Mouse (Mus musculus): ENCODE data around the gene Kcnt2. TPM values are rescaled to one million over a fixed set of nuclear protein-coding genes. Genes with fewer than 3 reads are reported as not detected.

The Kcnt2 gene
- total and polyA plus RNA-seq, 2 experiments from 2014 or later, result 2.7 to 5.4 TPM

DNA sequence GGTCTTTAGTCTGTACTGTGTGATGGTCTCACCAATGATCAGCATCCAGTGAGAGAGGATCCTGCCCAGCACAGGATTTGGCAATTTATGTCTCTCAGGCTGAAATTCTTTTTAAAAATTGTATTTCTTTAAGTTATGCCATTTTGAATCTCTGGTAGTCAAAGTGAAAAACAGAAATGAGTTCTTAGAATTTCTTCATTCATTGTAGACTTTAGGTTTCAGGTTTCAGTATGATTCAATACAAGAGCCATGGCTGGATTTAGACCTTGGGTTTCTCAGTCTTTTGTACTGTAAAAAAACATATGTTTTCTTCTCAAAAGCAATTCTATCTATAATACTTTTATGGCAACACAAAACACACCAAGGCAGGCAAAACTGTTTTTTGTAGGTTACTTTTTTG lies 59.4 kb downstream of the Kcnt2 start:
- H3K9me3 ChIP-seq (ENCODE audit: low read length), result no peaks in the 10 kb centered on the region
- no peak overlapping the region for H3K4me2 ChIP-seq (ENCODE audit: low read depth, low read length)
- DNase-seq (ENCODE audit: low spot score) (no peak), ATAC-seq (no peak)
- TF ChIP-seq CTCF (IDR thresholded peaks at IDR 0.05; ENCODE audit: low read depth), result no peak
- no peak overlapping the region for H3K27ac ChIP-seq
- H3K36me3 ChIP-seq (ENCODE audit: insufficient read depth, low read length), result no peaks in the 10 kb centered on the region
- no peak overlapping the region for H3K9ac ChIP-seq (replicated peaks; ENCODE audit: low read length)
- H3K27me3 ChIP-seq (ENCODE audit: insufficient read depth, low read length), result no peaks in the 10 kb centered on the region
- no peaks in the 10 kb centered on the region for H3K4me1 ChIP-seq (ENCODE audit: insufficient read depth, low read length)
- H3K4me3 ChIP-seq (ENCODE audit: low read length), result no peak overlapping the region

DNA sequence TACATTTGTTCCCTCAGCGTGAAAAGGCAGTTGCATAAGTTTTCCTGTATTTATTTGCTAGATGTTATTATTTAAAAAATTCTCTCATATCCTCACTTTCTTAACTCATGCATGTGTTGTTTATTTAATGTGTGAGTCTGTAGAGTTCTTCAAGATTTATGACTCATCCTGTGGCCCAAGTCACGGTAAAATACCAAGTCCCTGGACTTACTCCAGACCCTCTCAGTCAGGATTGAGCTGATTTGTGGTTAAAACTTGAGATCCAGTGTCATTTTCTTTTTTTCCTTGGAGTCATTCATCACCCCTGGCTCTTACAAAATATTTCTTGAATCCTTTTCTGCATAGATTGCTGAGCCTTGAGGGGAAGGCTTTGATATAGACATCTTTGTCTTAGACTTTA lies 60.4 kb downstream of the Kcnt2 start:
- Histone ChIP-seq H3K4me3 (ENCODE audit: low read length) (no peak overlapping the region), H3K27ac (no peak overlapping the region), H3K27me3 (ENCODE audit: insufficient read depth, low read length) (no peaks in the 10 kb centered on the region), H3K9me3 (ENCODE audit: low read length) (no peaks in the 10 kb centered on the region), H3K36me3 (ENCODE audit: insufficient read depth, low read length) (no peaks in the 10 kb centered on the region), H3K4me1 (ENCODE audit: insufficient read depth, low read length) (no peaks in the 10 kb centered on the region), H3K4me2 (ENCODE audit: low read depth, low read length) (no peak overlapping the region), H3K9ac (replicated peaks; ENCODE audit: low read length) (no peak overlapping the region)
- ATAC-seq (no peak), DNase-seq (ENCODE audit: low spot score) (no peak)
- TF ChIP-seq CTCF (IDR thresholded peaks at IDR 0.05; ENCODE audit: low read depth), result no peak
- 82% methylated on average over 2 of the region's 2 CpGs for WGBS

DNA sequence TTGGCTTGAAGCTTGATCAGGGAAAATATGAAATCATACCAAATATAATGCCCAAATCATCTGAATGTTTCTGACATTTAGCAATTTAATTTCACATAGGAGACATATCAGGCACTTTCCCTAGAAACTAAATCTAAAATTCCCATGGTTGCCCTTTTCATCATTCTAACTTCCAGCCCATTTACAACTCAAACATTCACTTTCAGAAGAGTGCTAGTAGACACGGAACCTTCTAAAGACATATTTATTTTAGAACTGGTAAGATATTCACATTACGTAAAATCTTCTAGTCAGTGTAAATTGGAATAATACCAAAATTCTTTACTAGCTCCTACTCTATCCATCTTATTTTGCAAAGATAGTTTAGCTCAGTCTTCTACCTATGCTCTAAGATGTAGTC lies 64.8 kb downstream of the Kcnt2 start:
- ATAC-seq, result no peak
- no peak overlapping the region for H3K4me3 ChIP-seq (ENCODE audit: low read length)
- DNase-seq (ENCODE audit: low spot score), result no peak
- no peak for TF ChIP-seq CTCF (IDR thresholded peaks at IDR 0.05; ENCODE audit: low read depth)
- H3K27me3 ChIP-seq (ENCODE audit: insufficient read depth, low read length), result no peaks in the 10 kb centered on the region
- H3K4me1 ChIP-seq (ENCODE audit: insufficient read depth, low read length), result no peaks in the 10 kb centered on the region
- no peaks in the 10 kb centered on the region for H3K9me3 ChIP-seq (ENCODE audit: low read length)
- no peak overlapping the region for H3K4me2 ChIP-seq (ENCODE audit: low read depth, low read length)
- H3K27ac ChIP-seq, result no peak overlapping the region
- WGBS, result 93% methylated on average over 2 of the region's 2 CpGs
- H3K9ac ChIP-seq (replicated peaks; ENCODE audit: low read length), result no peak overlapping the region
- H3K36me3 ChIP-seq (ENCODE audit: insufficient read depth, low read length), result no peaks in the 10 kb centered on the region

DNA sequence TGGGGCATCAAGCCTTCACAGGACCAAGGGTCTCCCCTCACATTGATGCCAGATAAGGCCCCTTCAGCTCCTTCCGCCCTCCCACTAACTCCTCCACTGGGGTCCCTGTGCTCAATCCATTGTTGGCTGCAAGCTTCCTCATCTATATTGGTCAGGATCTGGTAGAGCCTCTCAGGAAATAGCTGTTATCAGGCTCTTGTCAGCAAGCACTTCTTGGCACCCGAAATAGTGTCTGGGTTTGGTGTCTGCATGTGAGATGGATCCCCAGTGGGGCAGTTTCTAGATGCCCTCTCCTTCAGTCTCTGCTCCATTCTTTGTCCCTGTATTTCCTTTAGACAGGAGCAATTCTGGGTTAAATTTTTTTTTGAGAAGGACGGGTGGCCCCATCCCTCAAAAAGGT lies 79.1 kb downstream of the Kcnt2 start:
- H3K4me2 ChIP-seq (ENCODE audit: low read depth, low read length), result no peak overlapping the region
- ATAC-seq (no peak), DNase-seq (ENCODE audit: low spot score) (no peak)
- H3K9me3 ChIP-seq (ENCODE audit: low read length), result no peaks in the 10 kb centered on the region
- no peaks in the 10 kb centered on the region for H3K4me1 ChIP-seq (ENCODE audit: insufficient read depth, low read length)
- TF ChIP-seq CTCF (IDR thresholded peaks at IDR 0.05; ENCODE audit: low read depth), result no peak
- WGBS, result 93% methylated on average over 3 of the region's 3 CpGs
- no peaks in the 10 kb centered on the region for H3K36me3 ChIP-seq (ENCODE audit: insufficient read depth, low read length)
- H3K27me3 ChIP-seq (ENCODE audit: insufficient read depth, low read length), result no peaks in the 10 kb centered on the region
- no peak overlapping the region for H3K9ac ChIP-seq (replicated peaks; ENCODE audit: low read length)
- no peak overlapping the region for H3K27ac ChIP-seq
- no peak overlapping the region for H3K4me3 ChIP-seq (ENCODE audit: low read length)

DNA sequence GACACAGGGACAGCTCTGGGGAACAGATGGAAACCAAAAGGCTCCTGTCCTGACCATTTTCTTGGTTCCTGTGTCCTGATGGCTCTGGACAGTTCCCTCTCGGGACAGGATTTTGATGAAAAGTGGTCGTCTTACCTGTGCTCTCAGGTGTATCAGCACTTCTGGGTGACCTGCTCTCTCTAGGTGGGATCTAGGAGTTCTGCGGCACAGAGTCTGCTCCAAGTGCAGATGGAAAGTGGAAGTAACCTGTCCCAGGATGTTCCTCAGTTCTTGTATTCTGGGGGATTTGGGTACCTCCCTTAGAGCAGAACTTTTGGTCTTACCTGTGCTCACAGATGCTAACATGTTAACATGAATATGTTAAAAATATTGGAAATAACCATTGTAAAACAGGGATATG lies 80.8 kb downstream of the Kcnt2 start:
- no peaks in the 10 kb centered on the region for H3K4me1 ChIP-seq (ENCODE audit: insufficient read depth, low read length)
- no peak overlapping the region for H3K9ac ChIP-seq (replicated peaks; ENCODE audit: low read length)
- no peaks in the 10 kb centered on the region for H3K27me3 ChIP-seq (ENCODE audit: insufficient read depth, low read length)
- ATAC-seq (no peak), DNase-seq (ENCODE audit: low spot score) (no peak)
- H3K4me2 ChIP-seq (ENCODE audit: low read depth, low read length), result no peak overlapping the region
- H3K9me3 ChIP-seq (ENCODE audit: low read length), result no peaks in the 10 kb centered on the region
- WGBS, result 89% methylated on average over 3 of the region's 3 CpGs
- H3K27ac ChIP-seq, result no peak overlapping the region
- H3K4me3 ChIP-seq (ENCODE audit: low read length), result no peak overlapping the region
- H3K36me3 ChIP-seq (ENCODE audit: insufficient read depth, low read length), result no peaks in the 10 kb centered on the region
- TF ChIP-seq CTCF (IDR thresholded peaks at IDR 0.05; ENCODE audit: low read depth), result no peak

DNA sequence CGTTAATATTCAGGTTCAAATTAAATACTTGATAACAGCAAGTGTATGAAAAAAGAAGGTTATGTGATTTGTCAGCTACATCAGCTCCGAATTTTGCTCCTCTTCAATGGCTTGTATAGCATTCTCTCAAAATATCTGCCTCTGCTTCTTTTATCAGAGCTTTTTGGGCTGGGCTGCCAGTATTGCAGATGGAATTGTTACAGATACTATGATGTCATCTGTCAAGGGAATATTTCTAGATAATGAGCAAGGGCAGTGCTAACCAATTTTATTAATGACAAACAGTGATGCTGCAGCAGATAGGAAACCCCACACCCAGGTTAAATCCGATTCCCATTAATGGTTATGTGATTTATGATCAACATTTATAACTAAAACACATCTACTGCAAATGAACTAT lies 87.7 kb downstream of the Kcnt2 start:
- Histone ChIP-seq H3K4me1 (ENCODE audit: insufficient read depth, low read length) (no peaks in the 10 kb centered on the region), H3K27me3 (ENCODE audit: insufficient read depth, low read length) (no peaks in the 10 kb centered on the region), H3K9me3 (ENCODE audit: low read length) (no peaks in the 10 kb centered on the region), H3K4me3 (ENCODE audit: low read length) (no peak overlapping the region), H3K9ac (replicated peaks; ENCODE audit: low read length) (no peak overlapping the region), H3K27ac (no peak overlapping the region), H3K4me2 (ENCODE audit: low read depth, low read length) (no peak overlapping the region), H3K36me3 (ENCODE audit: insufficient read depth, low read length) (no peaks in the 10 kb centered on the region)
- no peak for TF ChIP-seq CTCF (IDR thresholded peaks at IDR 0.05; ENCODE audit: low read depth)
- 86% methylated on average over 3 of the region's 3 CpGs for WGBS
- ATAC-seq, result no peak
- DNase-seq (ENCODE audit: low spot score), result no peak

DNA sequence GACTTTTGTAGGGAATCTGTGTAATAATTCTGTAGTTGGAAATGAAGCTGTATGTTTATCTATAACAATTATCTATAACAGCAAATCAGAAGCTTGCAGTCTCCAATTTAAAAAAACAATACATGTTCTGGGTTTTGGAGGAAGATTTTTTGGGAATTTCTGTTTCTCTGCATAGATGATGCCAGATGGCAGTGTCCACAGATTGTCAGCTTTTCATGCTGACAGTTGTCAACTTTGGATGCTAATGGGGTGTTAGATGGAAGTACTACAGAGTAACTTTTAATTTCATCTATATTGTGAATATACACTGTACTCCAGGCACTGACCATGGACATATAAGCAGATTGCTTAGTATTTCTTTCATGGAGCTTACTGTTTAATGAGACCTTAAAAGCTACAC lies 92.5 kb downstream of the Kcnt2 start:
- DNase-seq (ENCODE audit: low spot score), result no peak
- Histone ChIP-seq H3K36me3 (ENCODE audit: insufficient read depth, low read length) (no peaks in the 10 kb centered on the region), H3K27ac (no peak overlapping the region), H3K4me2 (ENCODE audit: low read depth, low read length) (no peak overlapping the region), H3K27me3 (ENCODE audit: insufficient read depth, low read length) (no peaks in the 10 kb centered on the region), H3K9me3 (ENCODE audit: low read length) (no peaks in the 10 kb centered on the region), H3K9ac (replicated peaks; ENCODE audit: low read length) (no peak overlapping the region), H3K4me3 (ENCODE audit: low read length) (no peak overlapping the region), H3K4me1 (ENCODE audit: insufficient read depth, low read length) (no peaks in the 10 kb centered on the region)
- no peak for TF ChIP-seq CTCF (IDR thresholded peaks at IDR 0.05; ENCODE audit: low read depth)
- no peak for ATAC-seq

All from hindbrain, postnatal 0 days (tissue).